Mouse (Mus musculus) bone marrow, adult 2 months (tissue): ENCODE data around the gene Spata5.

Experiments used
- CTCF ChIP-seq: fragments of 200-500 bp; IDR thresholded peaks from 2 replicates; pipeline ENCODE4 v1.5.1; 2011; ENCODE audit warnings: low read length, control low read depth; ENCODE audit not compliant: control insufficient read depth, insufficient read depth
- POLR2A ChIP-seq: fragments of 200-500 bp; IDR thresholded peaks from 2 replicates; pipeline ENCODE4 v1.6.1; 2011; ENCODE audit warnings: low read depth, mild to moderate bottlenecking, control low read depth, low read length, borderline replicate concordance; ENCODE audit not compliant: control insufficient read depth

DNA sequence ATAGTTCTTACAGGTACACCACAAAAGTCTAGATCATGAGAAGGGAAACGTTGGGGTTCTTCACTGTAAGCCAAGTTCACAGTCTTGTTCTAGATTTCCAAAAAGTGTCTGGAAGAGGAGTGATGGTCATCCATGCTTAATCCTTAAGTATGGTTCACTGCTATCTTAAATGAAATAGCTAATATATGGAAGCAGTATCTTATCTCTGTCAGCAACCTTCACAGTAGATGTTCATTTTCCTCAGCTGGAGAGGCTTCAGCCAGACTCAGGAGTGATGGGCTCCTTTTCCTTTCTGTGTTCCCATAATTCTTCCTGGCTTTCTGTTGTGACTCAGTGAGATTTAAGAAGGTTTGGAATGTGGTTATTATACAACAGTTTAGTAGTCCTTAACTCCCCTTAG, 147.8 kb downstream of the Spata5 start:
- TF ChIP-seq POLR2A (no peak), CTCF (no peak)
